Mouse (Mus musculus): Measurements from ENCODE around the gene Tmc8.
"Not testable (repeated sequence)": the region's sequence is repeated elsewhere in the genome, so short reads cannot be mapped to it uniquely, and the experiment has no call there.

Gene Tmc8

GRCm38 (mm10) chr11:117825333-117826101 is 43.6 kb downstream of the Tmc8 start, which contains the start of the genes Afmid and Tk1:
Afmid (plus strand) TSS chr11:117825924.
Tk1 (minus strand) TSS chr11:117826092.
- peak; percentile 58 to 66 for DNase-seq (ENCODE audit: low spot score in 2 of 2)

- no peak for DNase-seq (ENCODE audit: low spot score in 2 of 2)
These were observed 44.3 kb downstream of the Tmc8 start for GRCm38 (mm10) chr11:117826164-117826563.

GRCm38 (mm10) chr11:117826916-117827315 is 45.0 kb downstream of the Tmc8 start:
- no peak for DNase-seq (ENCODE audit: low spot score in 2 of 2)

GRCm38 (mm10) chr11:117827386-117827785 is 45.5 kb downstream of the Tmc8 start:
- no peak for DNase-seq (ENCODE audit: low spot score in 2 of 2)

- no peak for DNase-seq (ENCODE audit: low spot score in 2 of 2)
These were observed 46.4 kb downstream of the Tmc8 start for GRCm38 (mm10) chr11:117828149-117828887.

- no peak for DNase-seq (ENCODE audit: low spot score in 2 of 2)
These were observed 47.2 kb downstream of the Tmc8 start for GRCm38 (mm10) chr11:117828888-117829604.

GRCm38 (mm10) chr11:117829671-117830215 is 47.9 kb downstream of the Tmc8 start:
- DNase-seq (ENCODE audit: low spot score in 2 of 2): no peak

- DNase-seq (ENCODE audit: low spot score in 2 of 2): no peak
These were observed 48.5 kb downstream of the Tmc8 start for GRCm38 (mm10) chr11:117830401-117830800.

- peak in 1 of 2 experiments; percentile 49 for DNase-seq (ENCODE audit: low spot score in 2 of 2)
These were observed 50.5 kb downstream of the Tmc8 start for GRCm38 (mm10) chr11:117832086-117832969.

- not testable (repeated sequence) for DNase-seq (ENCODE audit: low spot score in 2 of 2)
These were observed 51.6 kb downstream of the Tmc8 start for GRCm38 (mm10) chr11:117833509-117833908.

GRCm38 (mm10) chr11:117834086-117834485 is 52.2 kb downstream of the Tmc8 start:
- no peak for DNase-seq (ENCODE audit: low spot score in 2 of 2)

GRCm38 (mm10) chr11:117836306-117836705 is 54.4 kb downstream of the Tmc8 start:
- DNase-seq (ENCODE audit: low spot score in 2 of 2): no peak

- DNase-seq (ENCODE audit: low spot score in 2 of 2): no peak
These were observed 56.7 kb downstream of the Tmc8 start for GRCm38 (mm10) chr11:117838572-117838971.

- no peak for DNase-seq (ENCODE audit: low spot score in 2 of 2)
These were observed 57.1 kb downstream of the Tmc8 start for GRCm38 (mm10) chr11:117839021-117839420.

- DNase-seq (ENCODE audit: low spot score in 2 of 2): no peak
These were observed 59.0 kb downstream of the Tmc8 start for GRCm38 (mm10) chr11:117840910-117841309.
